In genomic region chr15:3707089-3708078, GRCm38 (mm10) we compare ENCODE assay signal across 9 mouse cellular contexts.
DNase-seq lines count a peak whose midpoint lies in the region; ATAC-seq and TF ChIP-seq lines count a peak whose summit lies in the region.
"Had no signal": no experiment of that assay in that cellular context is flagged by ENCODE, and none has a peak within 500 bp of the region (broad histone marks: within the 10 kb centered on the region; RNA-seq: fewer than 3 reads in every experiment).

No protein-coding gene starts in this region.

- peak; percentile 59 to 73 for DNase-seq in heart, adult 18-20 months
- DNase-seq in Patski (ENCODE audit: low read depth, low spot score) = no peak
- DNase-seq in gastrocnemius, adult 18-20 months (ENCODE audit: low spot score) = peak; percentile 45
- peak; percentile 61 for DNase-seq in lung, postnatal 10 days
- no peak for DNase-seq in B cell, adult 2 months
- DNase-seq in layer of hippocampus, adult 18-20 months (ENCODE audit: low spot score in 2 of 2) = no peak

- H3K27me3 ChIP-seq in heart, embryonic 12.5 days (replicated peaks) = no peaks in the 10 kb centered on the region
- H3K27me3 ChIP-seq in Patski = no peaks in the 10 kb centered on the region
- H3K27me3 ChIP-seq: heart, embryonic 13.5 days had no signal

- in situ Hi-C loops in Patski (cut with MboI; ENCODE audit: low pct_unique_long_range_greater_than_20kb) = no loop called here

- TF ChIP-seq CTCF in Patski (IDR thresholded peaks at IDR 0.05) = no peak

- H3K4me3 ChIP-seq in heart, embryonic 12.5 days = no peak overlapping the region
- H3K4me3 ChIP-seq: heart, embryonic 13.5 days had no signal

- H3K9me3 ChIP-seq in heart, embryonic 12.5 days (replicated peaks) = no peaks in the 10 kb centered on the region
- H3K9me3 ChIP-seq: heart, embryonic 13.5 days had no signal

- no peak overlapping the region for H3K4me2 ChIP-seq in heart, embryonic 12.5 days
- H3K4me2 ChIP-seq: heart, embryonic 13.5 days had no signal

- no peaks in the 10 kb centered on the region for H3K4me1 ChIP-seq in heart, embryonic 12.5 days (replicated peaks)
- H3K4me1 ChIP-seq: heart, embryonic 13.5 days had no signal

- ATAC-seq in heart, embryonic 12.5 days (ENCODE audit: insufficient number of reproducible peaks, low FRiP score) = no peak
- ATAC-seq in Patski = peak; percentile 17
- no peak for ATAC-seq in megakaryocyte, adult 5-6 weeks (ENCODE audit: poor library complexity, severe bottlenecking)

- H3K9ac ChIP-seq in heart, embryonic 12.5 days = no peak overlapping the region
- H3K9ac ChIP-seq: heart, embryonic 13.5 days had no signal

- no peaks in the 10 kb centered on the region for H3K36me3 ChIP-seq in heart, embryonic 12.5 days
- H3K36me3 ChIP-seq: heart, embryonic 13.5 days had no signal

- H3K27ac ChIP-seq in heart, embryonic 12.5 days (ENCODE audit: poor library complexity, severe bottlenecking) = no peak overlapping the region
- H3K27ac ChIP-seq: heart, embryonic 13.5 days had no signal

- POLR2A ChIA-PET in Patski (lab: Charles Lee) = no interaction called here

- WGBS in heart, embryonic 12.5 days = 67% methylated on average over 11 of the region's 11 CpGs

- CTCF ChIA-PET in Patski (lab: Charles Lee) = no interaction called here

Comparison
In these comparisons a context has a peak if more than half of its experiments do, and no peak if none do; other contexts are left out.
1. DNase-seq: peak in heart, adult 18-20 months (2 of 2), gastrocnemius, adult 18-20 months (single experiment) and lung, postnatal 10 days (single experiment); none in Patski (single experiment), B cell, adult 2 months (0 of 2) and layer of hippocampus, adult 18-20 months (0 of 2).